Mouse (Mus musculus) ES-Bruce4 (cell line): ENCODE results near the gene E030030I06Rik. TPM values are rescaled to one million over a fixed set of nuclear protein-coding genes. Genes with fewer than 3 reads are reported as not detected.
"Not testable (repeated sequence)": the region's sequence is repeated elsewhere in the genome, so short reads cannot be mapped to it uniquely, and the experiment has no call there.

ENCODE experiments used
- H3K27ac ChIP-seq: 2 replicates; pipeline ENCODE4 v1.5.1; 2012; ENCODE audit warnings: low read length, inconsistent platforms; ENCODE audit not compliant: insufficient read depth
- H3K27me3 ChIP-seq: 2 replicates; pipeline ENCODE4 v1.6.1; 2012; ENCODE audit warnings: mild to moderate bottlenecking, low read length, inconsistent platforms; ENCODE audit not compliant: control insufficient read depth, poor library complexity, insufficient read depth, severe bottlenecking
- H3K36me3 ChIP-seq: 2 replicates; pipeline ENCODE4 v1.6.1; 2012; ENCODE audit warnings: inconsistent platforms, mild to moderate bottlenecking, low read length, moderate library complexity; ENCODE audit not compliant: control insufficient read depth, poor library complexity, insufficient read depth, severe bottlenecking
- H3K4me1 ChIP-seq: one replicate; pipeline ENCODE4 v1.8.1; 2011; ENCODE audit warnings: low read length; ENCODE audit not compliant: control insufficient read depth, insufficient read depth
- H3K4me3 ChIP-seq: 2 replicates; pipeline ENCODE4 v1.5.1; 2011; ENCODE audit warnings: low read depth, mild to moderate bottlenecking, low read length
- H3K9ac ChIP-seq: 2 replicates; pipeline ENCODE4 v1.6.1; 2012; ENCODE audit warnings: low read depth, mild to moderate bottlenecking, inconsistent platforms; ENCODE audit not compliant: poor library complexity, severe bottlenecking
- H3K9me3 ChIP-seq: replicated peaks from 2 replicates; pipeline ENCODE4 v1.6.1; 2012; ENCODE audit warnings: mild to moderate bottlenecking, low read length, inconsistent platforms; ENCODE audit not compliant: control insufficient read depth, poor library complexity, insufficient read depth, severe bottlenecking
- CTCF ChIP-seq: IDR thresholded peaks from one replicate; pipeline ENCODE4 v1.8.1; 2011; ENCODE audit warnings: low read depth, low read length
- EP300 ChIP-seq: IDR thresholded peaks from 2 replicates; pipeline ENCODE4 v1.6.1; 2011; ENCODE audit warnings: low read depth, low read length; ENCODE audit not compliant: insufficient read depth
- POLR2A ChIP-seq: IDR thresholded peaks from one replicate; pipeline ENCODE4 v1.8.1; 2011; ENCODE audit warnings: low read length; ENCODE audit not compliant: insufficient read depth
- polyA plus RNA-seq: library from polyadenylated mRNA; stranded (reverse); fragments of >200 nt; gene quantifications from 2 replicates; pipeline ENCODE4 v1.2.4, GENCODE M21; 2011; ENCODE audit warnings: low read depth; ENCODE audit not compliant: missing spikeins, insufficient read depth, insufficient read length

The E030030I06Rik gene
- polyA plus RNA-seq, 1 experiment, result 6.7 TPM

GRCm38 (mm10) chr10:22165328-22166003 lies 16.4 kb upstream of the E030030I06Rik start:
- not testable (repeated sequence) for H3K4me1 ChIP-seq, H3K27ac ChIP-seq, H3K9ac ChIP-seq, H3K9me3 ChIP-seq, H3K27me3 ChIP-seq, H3K36me3 ChIP-seq, H3K4me3 ChIP-seq

GRCm38 (mm10) chr10:22163705-22164583 lies 14.9 kb upstream of the E030030I06Rik start:
- H3K9me3 ChIP-seq, H3K4me3 ChIP-seq: not testable (repeated sequence)

GRCm38 (mm10) chr10:22163279-22163678 lies 14.2 kb upstream of the E030030I06Rik start:
- peak overlapping the region; percentile 28 for H3K4me3 ChIP-seq
- not testable (repeated sequence) for H3K9me3 ChIP-seq, H3K4me1 ChIP-seq, H3K36me3 ChIP-seq, H3K9ac ChIP-seq, H3K27me3 ChIP-seq, H3K27ac ChIP-seq

More at GRCm38 (mm10) chr10:22163705-22164583, 14.9 kb upstream of the E030030I06Rik start:
- H3K36me3 ChIP-seq, H3K27me3 ChIP-seq, H3K9ac ChIP-seq, H3K4me1 ChIP-seq, H3K27ac ChIP-seq: not testable (repeated sequence)
- peak; percentile 45 for TF ChIP-seq CTCF

- H3K9me3 ChIP-seq, result no peaks in the 10 kb centered on the region
- H3K36me3 ChIP-seq, result no peaks in the 10 kb centered on the region
- peak overlapping the region; percentile 30 for H3K4me3 ChIP-seq
- peaks cover 1% of the 10 kb centered on the region for H3K4me1 ChIP-seq
- TF ChIP-seq POLR2A (no peak), EP300 (peak; percentile 71; the same call in 1 of the 2 replicates)
- H3K27me3 ChIP-seq, result peaks cover 5% of the 10 kb centered on the region; the same call in 1 of the 2 replicates
- H3K27ac ChIP-seq, result no peak overlapping the region
- H3K9ac ChIP-seq, result no peak overlapping the region
These were observed 10.6 kb upstream of the E030030I06Rik start for GRCm38 (mm10) chr10:22159581-22160140.

DNA sequence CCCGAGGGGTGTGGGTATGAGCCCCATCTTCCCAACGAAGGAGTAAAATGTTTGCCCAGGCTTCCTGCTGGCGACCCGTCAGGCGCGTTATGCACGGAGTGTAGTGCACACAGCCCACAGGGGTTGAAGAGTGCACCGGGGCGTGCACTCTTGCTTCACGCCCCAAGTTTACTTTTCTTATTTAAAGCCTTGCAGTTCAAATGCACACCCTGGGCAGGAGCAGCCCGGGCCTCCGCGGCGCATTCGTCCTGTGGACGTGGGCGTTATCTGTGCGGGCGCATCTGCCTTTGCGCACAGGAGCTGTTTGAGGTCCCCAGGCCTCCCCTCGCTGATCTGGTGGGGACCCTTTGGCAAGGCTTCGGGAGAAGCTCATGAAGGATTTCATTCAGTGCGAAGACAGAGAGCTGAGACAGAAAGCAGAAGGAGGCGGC lies 10.1 kb upstream of the E030030I06Rik start:
- Histone ChIP-seq H3K27ac (no peak overlapping the region), H3K4me3 (peak overlapping the region; percentile 30), H3K36me3 (no peaks in the 10 kb centered on the region), H3K4me1 (peaks cover 1% of the 10 kb centered on the region), H3K9me3 (no peaks in the 10 kb centered on the region), H3K27me3 (peaks cover 6% of the 10 kb centered on the region), H3K9ac (peak overlapping the region; percentile 33; the same call in 1 of the 2 replicates)
- no peak for TF ChIP-seq CTCF
- no peak for TF ChIP-seq POLR2A
- TF ChIP-seq EP300, result no peak

DNA sequence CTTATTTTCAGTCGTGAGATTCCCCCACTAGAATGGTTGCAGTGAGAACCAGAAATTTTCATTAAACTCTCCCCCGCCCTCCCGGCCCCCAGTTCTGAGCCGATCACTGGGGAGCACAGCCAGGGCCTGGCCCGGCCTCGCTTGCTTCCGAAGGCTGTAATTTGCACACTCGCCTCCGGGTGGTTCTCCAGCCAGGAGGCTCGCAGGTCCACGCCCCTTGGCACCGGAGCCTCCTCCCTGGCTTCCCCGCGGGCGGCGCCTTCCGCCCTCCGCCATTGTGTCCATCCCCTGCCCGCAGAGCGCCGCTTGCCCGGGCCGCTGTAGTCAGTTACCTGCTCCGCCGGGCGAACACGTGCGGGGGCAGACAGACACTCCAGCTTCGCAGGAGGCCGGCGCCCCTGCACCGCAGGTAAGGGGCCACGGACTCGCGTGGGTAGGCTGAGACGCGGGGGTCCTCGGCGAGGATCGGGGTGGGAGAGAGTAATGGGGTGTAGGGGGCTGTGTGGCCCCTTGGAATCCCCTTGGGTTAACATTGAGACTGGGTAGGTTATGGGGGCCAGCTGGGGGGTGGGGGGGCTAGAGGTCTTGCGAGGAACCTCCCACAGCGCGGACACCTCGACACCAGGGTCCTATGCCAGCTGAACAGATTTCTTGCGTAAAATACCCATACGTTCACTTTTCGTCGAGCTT lies 9.4 kb upstream of the E030030I06Rik start, which contains the start of the genes Raet1e and H60b:
TSS of gene Raet1e (plus strand) at position 260 of the 690 bp plus-strand sequence.
TSS of gene H60b (plus strand) at position 277 of the 690 bp plus-strand sequence.
- not testable (repeated sequence) for H3K4me1 ChIP-seq, H3K27me3 ChIP-seq, H3K36me3 ChIP-seq, H3K27ac ChIP-seq, H3K9me3 ChIP-seq
- H3K4me3 ChIP-seq, result peak within 1 kb of the TSS; percentile 30
- peak within 1 kb of the TSS; percentile 52; the same call in 1 of the 2 replicates for H3K9ac ChIP-seq
